Mouse (Mus musculus) thymus, adult 2 months (tissue): ENCODE measurements around the gene Pkdrej. TPM values are rescaled to one million over a fixed set of nuclear protein-coding genes. Genes with fewer than 3 reads are reported as not detected.
"Not testable (repeated sequence)": the region's sequence is repeated elsewhere in the genome, so short reads cannot be mapped to it uniquely, and the experiment has no call there.

ENCODE experiments used
- DNase-seq: peaks from one replicate; pipeline ENCODE4 v3.0.0; 2021
- H3K27ac ChIP-seq: fragments of 200-500 bp; 2 replicates; pipeline ENCODE4 v1.5.1; 2012; ENCODE audit warnings: low read length, control low read depth; ENCODE audit not compliant: control insufficient read depth, insufficient read depth
- H3K27me3 ChIP-seq: fragments of 200-500 bp; 2 replicates; pipeline ENCODE4 v1.6.1; 2012; ENCODE audit warnings: mild to moderate bottlenecking, low read length, moderate library complexity, mixed read lengths; ENCODE audit not compliant: control insufficient read depth, insufficient read depth
- H3K36me3 ChIP-seq: fragments of 200-500 bp; 2 replicates; pipeline ENCODE4 v1.6.1; 2012; ENCODE audit warnings: mild to moderate bottlenecking, low read length, moderate library complexity; ENCODE audit not compliant: control insufficient read depth, insufficient read depth
- H3K4me1 ChIP-seq: fragments of 200-500 bp; replicated peaks from 2 replicates; pipeline ENCODE4 v1.6.1; 2012; ENCODE audit warnings: low read length; ENCODE audit not compliant: control insufficient read depth, insufficient read depth
- H3K4me3 ChIP-seq: fragments of 200-500 bp; 2 replicates; pipeline ENCODE4 v1.5.1; 2012; ENCODE audit warnings: mild to moderate bottlenecking, low read length, control low read depth, moderate library complexity; ENCODE audit not compliant: control insufficient read depth, insufficient read depth
- CTCF ChIP-seq: fragments of 200-500 bp; IDR thresholded peaks from 2 replicates; pipeline ENCODE4 v1.5.1; 2012; ENCODE audit warnings: mild to moderate bottlenecking, control low read depth, low read length, moderate library complexity, borderline replicate concordance; ENCODE audit not compliant: control insufficient read depth, poor library complexity, insufficient read depth; ENCODE audit errors: extremely low read depth
- POLR2A ChIP-seq: fragments of 200-500 bp; IDR thresholded peaks from 2 replicates; pipeline ENCODE4 v1.6.1; 2012; ENCODE audit warnings: mild to moderate bottlenecking, low read length, control low read depth, moderate library complexity; ENCODE audit not compliant: control insufficient read depth, poor library complexity, insufficient read depth; ENCODE audit errors: extremely low read depth
- WGBS: fragments of 180-500 bp; shearing (Covaris S2); methylation state at CpG from one replicate; pipeline ENCODE4 v1.1.7; 2018; 5-methylcytosine and 5-hydroxymethylcytosine counted together
- polyA plus RNA-seq: library from polyadenylated mRNA; depleted of rRNA; stranded (reverse); fragments of >200 nt; gene quantifications from 2 replicates; pipeline ENCODE4 v1.2.3, GENCODE M21; 2012; rRNA removed

Pkdrej gene
- polyA plus RNA-seq = 0.07 TPM in 1 of 2 replicates, not detected in the other

- 2% methylated on average over 62 of the region's 65 CpGs for WGBS
- TF ChIP-seq CTCF = no peak
- TF ChIP-seq POLR2A = no peak
- Histone ChIP-seq H3K36me3 (no peaks in the 10 kb centered on the region), H3K4me3 (peak within 1 kb of the TSS; percentile 17), H3K4me1 (peaks cover 8% of the 10 kb centered on the region; the same call in 1 of the 2 replicates), H3K27me3 (peaks cover 3% of the 10 kb centered on the region; the same call in 1 of the 2 replicates), H3K27ac (no peak within 1 kb of the TSS)
- DNase-seq = no peak
These were observed at the start of gene Pkdrej for GRCm38 (mm10) chr15:85821203-85822010. Pkdrej (minus strand) TSS chr15:85821734.

GRCm38 (mm10) chr15:85867696-85868095 lies 46.2 kb upstream of the Pkdrej start:
- H3K27ac ChIP-seq = no peak overlapping the region
- H3K27me3 ChIP-seq = no peaks in the 10 kb centered on the region
- no peaks in the 10 kb centered on the region for H3K4me1 ChIP-seq
- WGBS = 57% methylated on average over 6 of the region's 6 CpGs
- H3K36me3 ChIP-seq = peaks cover 58% of the 10 kb centered on the region
- peak; percentile 61 for DNase-seq
- no peak overlapping the region for H3K4me3 ChIP-seq
- TF ChIP-seq POLR2A (no peak), CTCF (peak; percentile 88; the same call in 1 of the 2 replicates)

GRCm38 (mm10) chr15:85865913-85866312 lies 44.4 kb upstream of the Pkdrej start:
- peaks cover 43% of the 10 kb centered on the region for H3K36me3 ChIP-seq
- DNase-seq, H3K27ac ChIP-seq, H3K27me3 ChIP-seq, H3K4me3 ChIP-seq, H3K4me1 ChIP-seq: not testable (repeated sequence)
- 96% methylated on average over 7 of the region's 7 CpGs for WGBS

- Histone ChIP-seq H3K27me3 (no peaks in the 10 kb centered on the region), H3K4me3 (peak within 1 kb of the TSS; percentile 79), H3K36me3 (peaks cover 12% of the 10 kb centered on the region), H3K4me1 (peaks cover 10% of the 10 kb centered on the region), H3K27ac (no peak within 1 kb of the TSS)
- DNase-seq = peak; percentile 92
- TF ChIP-seq CTCF (no peak), POLR2A (0 out of 2 replicates have a peak, but pooled peaks have one; percentile 31)
- under 1% methylated on average over 42 of the region's 42 CpGs for WGBS
These were observed 38.0 kb upstream of the Pkdrej start, which contains the start of gene Gtse1 for GRCm38 (mm10) chr15:85859490-85860031. Gtse1 (plus strand) TSS chr15:85859745.

GRCm38 (mm10) chr15:85858980-85859489 lies 37.5 kb upstream of the Pkdrej start:
- Histone ChIP-seq H3K36me3 (peaks cover 6% of the 10 kb centered on the region), H3K27me3 (no peaks in the 10 kb centered on the region), H3K27ac (no peak overlapping the region), H3K4me3 (peak overlapping the region; percentile 53), H3K4me1 (peaks cover 10% of the 10 kb centered on the region)
- WGBS = 14% methylated on average over 15 of the region's 15 CpGs
- TF ChIP-seq POLR2A (no peak), CTCF (no peak)
- no peak for DNase-seq

- Histone ChIP-seq H3K27ac (no peak overlapping the region), H3K4me1 (no peaks in the 10 kb centered on the region), H3K27me3 (no peaks in the 10 kb centered on the region), H3K4me3 (no peak overlapping the region), H3K36me3 (no peaks in the 10 kb centered on the region)
- no peak for TF ChIP-seq POLR2A
- no peak for TF ChIP-seq CTCF
- WGBS = 91% methylated on average over 12 of the region's 12 CpGs
- DNase-seq = no peak
These were observed 30.3 kb upstream of the Pkdrej start for GRCm38 (mm10) chr15:85851656-85852392.
